Mouse (Mus musculus) naive thymus-derived CD4-positive, alpha-beta T cell, adult 2 months (primary cell): ENCODE measurements around the gene Aktip.

Experiments
- DNase-seq: peaks from one replicate; pipeline ENCODE4 v3.0.0-alpha.2; 2011; ENCODE audit warnings: low read depth

The Aktip gene

DNA sequence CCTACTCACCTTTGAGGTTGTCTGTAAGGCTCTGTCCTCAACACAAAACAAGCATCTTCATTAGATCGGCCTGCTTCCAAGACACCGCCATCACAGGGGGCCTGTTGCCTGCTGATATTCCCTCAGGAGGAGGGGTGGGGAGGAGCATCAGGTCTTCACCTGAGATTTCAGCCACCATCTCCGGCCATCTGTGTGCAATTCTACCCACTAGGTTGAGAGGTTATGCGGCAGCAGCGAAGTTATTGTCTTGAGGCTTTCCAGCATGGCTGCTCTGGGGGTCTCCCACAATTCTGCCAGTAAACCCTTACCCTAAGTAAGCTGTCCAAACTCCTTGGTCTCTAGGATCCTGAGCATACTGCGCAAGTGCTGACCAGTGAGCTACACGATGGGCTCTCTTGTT lies at the start of gene Aktip:
TSS of gene Aktip (minus strand) at position 101 of the 400 bp plus-strand sequence.
- no peak for DNase-seq

DNA sequence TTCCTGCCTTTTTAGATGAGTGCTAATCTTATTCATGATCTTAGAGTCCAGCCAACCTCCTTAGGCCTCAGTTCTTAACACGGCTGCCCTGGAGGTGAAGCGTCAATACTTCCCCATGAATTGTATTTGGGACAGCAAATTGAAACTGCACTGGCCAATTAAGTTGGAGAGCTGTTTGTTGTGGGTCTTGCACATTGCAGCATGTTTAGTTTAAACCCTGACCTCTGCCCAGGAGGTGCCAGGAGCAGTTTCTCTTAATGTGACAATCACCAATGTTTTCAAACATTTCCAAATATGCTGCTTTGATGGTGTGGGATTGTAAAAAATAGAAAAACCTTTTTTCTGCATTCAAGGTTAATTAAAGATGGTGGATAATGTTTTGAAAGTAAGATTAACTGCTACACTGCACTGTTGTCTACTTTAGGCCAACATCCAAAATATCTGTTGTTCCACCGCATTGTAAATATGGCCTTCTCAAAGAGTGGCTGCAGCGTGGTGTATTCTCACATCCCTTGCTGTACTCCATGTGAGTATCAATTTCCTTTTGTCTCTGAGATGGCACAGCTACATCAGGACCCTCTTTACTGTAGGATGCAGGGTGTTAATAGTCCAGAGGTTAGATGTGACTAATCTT lies 46.2 kb upstream of the Aktip start:
- no peak for DNase-seq

DNA sequence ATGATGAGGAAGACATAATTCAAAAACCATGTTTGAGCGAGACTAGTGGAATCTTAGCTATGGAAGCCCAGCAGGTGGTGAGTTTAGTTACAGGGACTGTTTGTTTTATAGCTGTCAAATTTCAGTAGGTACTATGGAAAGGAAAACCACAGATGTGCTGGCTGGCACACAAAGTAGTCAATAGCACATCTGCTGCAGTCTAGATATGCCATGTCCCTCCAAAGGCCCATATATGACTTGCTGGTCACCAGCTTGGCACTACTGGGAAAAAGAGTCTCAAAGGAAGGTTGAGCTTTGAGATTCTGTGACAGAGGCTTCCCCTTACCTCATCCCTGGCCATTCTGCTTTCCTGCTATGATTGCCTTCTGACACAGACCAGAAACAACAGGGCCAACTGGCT lies 42.9 kb upstream of the Aktip start:
- DNase-seq: no peak

DNA sequence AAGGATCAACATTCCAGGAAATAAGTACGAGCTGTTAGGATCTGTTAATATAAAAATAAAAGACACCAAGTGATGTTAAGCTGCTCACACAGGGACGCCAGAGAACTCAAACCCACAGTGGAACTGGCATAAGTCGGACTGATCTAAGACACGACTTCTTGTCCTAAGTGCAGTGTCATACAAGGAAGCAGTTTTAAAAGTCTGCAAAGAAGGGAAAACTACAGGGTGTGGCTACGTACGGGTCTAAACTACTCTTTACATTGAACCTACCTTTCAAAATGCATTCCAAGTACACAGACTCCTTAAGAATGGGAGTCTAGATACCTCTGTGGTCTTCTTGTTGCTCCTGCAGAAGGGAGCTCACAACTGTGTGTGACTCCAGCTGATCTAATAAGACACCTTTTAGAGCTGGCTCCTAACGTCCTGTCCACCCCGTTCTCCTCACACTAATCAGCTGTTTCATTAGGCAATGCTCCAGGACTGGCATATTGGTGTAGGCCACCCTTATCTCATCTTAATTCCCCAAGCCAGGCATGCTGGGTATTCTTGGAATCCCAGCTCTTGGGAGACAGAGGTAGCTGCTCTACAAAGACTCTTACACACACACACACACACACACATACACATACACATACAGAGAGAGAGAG lies 42.2 kb upstream of the Aktip start:
- DNase-seq: no peak

DNA sequence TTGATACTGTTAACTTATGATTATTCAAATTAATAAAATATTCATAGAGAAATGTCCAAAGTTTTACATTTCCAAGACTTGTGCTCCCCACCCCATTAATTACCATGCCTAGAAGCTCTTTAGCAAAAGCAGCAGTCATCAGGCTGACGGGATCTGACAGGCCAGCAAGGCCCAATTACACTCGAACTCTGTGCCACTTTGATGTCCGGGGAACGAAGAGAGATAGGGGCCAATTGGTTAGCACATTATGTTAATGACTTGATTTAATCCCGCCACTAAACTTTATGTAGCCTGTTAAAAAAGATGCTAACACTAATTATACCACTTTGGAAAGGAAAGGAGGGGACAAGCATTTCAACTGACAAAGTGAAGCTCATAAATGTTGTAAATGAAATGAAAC lies 41.6 kb upstream of the Aktip start:
- DNase-seq: no peak

DNA sequence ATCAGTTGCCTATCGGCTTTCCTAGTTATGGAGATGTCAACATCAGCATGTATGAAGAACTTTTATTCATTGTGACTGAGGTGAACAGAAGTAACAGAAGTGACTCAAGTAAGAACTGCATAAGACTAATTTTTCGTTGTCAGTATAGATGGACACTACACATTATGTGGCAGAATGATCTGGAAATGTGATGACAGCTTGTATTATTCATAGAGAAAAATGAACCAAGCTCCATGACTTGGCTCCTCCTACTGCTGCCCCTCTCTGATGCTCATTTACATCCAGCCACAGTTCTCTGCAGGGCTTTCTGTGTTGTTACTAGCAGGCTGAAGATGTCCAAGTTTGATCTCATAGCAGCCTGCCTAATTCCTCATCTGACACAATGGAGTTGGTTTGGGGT lies 37.4 kb upstream of the Aktip start:
- DNase-seq: no peak

DNA sequence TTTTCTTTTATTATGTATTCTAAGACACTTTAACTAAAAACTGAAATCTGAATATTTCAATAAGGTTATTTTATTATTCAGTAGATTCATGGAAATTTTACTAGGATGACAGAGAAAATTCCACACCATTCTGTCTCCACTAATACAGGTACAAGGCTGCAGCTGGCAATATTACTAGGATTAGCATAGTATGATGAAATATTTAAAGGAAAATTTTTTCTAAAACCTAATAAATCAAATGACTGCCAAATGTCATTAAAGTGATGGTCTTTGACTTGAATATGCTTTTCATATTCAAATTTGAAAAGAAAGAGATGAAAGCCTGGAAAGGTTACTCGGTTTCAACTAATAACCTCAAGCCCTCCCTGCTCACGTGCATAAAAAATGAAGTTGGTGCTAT lies 34.3 kb upstream of the Aktip start:
- no peak for DNase-seq

DNA sequence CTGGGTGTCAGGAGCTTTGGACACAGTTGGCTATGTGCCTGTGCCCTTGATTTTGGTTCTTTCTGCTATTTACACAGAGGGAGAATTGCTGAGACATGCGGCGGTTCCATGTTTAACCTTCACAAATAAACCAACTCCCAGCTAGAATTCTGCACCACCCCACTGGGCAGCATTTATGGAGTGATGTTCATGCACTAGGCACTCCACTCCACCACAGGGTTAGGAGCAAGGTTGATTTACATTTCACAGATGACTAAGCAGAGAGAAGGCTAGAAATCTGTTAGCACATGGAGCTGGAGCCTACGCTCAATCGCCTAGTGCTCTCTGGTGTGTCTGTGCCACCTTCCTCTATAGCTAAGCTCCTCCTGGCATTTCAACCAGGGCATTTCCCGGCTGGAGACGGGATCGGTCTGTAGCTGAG lies 27.7 kb upstream of the Aktip start:
- no peak for DNase-seq

DNA sequence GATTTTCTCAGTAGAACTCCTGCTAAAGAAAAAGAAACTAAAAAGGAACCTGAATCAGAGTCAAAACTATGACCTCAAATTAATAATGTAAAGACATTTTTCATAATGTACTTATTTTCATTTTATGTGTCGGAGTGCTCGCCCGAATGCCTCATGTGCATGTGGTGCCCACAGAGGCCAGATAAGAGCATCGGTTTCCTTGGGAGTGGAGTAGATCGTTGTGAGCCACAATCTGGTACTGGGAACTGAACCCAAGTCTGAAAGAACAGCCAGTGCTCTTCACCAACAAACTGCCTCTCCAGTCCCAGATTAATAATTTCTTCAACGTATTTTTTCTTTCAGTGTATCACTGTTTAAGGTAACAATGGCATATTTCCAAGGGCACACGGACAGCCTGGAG lies 24.5 kb upstream of the Aktip start:
- DNase-seq: no peak

DNA sequence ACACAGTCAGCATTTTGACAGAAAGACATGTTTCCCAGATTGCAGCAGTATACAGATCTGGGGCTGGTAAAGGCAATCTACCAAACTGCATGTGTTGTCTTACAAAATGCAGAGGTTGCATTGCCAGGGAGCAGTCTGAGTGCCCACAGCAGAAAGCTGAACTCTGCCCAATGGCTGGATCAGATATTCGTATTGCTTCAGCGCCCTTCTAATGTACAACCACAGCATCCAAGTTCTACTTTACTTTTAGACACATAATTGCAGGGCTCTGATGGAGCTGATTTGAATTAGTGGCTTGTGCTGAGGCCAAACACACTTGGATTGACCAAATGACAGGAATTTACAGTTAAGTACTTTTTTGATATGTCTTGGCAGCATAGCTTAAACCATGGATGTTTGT lies 22.1 kb upstream of the Aktip start:
- no peak for DNase-seq

DNA sequence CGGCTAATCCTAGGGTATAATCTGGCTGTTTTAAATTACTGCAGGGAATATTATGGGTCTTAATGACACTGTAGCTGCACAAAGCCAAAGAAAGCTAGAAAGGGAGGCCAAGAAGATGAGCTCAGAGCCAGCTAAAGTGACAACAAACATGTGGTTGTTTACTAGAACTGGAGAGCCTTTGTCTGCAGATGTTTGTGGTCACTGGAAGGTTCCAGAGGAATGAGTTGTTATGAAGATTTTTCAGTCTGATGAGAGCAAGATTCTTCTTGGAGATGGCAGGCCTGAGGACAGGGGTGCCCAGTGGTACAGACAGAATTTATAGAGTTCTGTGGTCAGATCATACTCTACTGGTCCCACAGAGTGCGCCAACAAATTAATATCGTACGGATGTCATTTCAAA lies 18.5 kb upstream of the Aktip start:
- no peak for DNase-seq

DNA sequence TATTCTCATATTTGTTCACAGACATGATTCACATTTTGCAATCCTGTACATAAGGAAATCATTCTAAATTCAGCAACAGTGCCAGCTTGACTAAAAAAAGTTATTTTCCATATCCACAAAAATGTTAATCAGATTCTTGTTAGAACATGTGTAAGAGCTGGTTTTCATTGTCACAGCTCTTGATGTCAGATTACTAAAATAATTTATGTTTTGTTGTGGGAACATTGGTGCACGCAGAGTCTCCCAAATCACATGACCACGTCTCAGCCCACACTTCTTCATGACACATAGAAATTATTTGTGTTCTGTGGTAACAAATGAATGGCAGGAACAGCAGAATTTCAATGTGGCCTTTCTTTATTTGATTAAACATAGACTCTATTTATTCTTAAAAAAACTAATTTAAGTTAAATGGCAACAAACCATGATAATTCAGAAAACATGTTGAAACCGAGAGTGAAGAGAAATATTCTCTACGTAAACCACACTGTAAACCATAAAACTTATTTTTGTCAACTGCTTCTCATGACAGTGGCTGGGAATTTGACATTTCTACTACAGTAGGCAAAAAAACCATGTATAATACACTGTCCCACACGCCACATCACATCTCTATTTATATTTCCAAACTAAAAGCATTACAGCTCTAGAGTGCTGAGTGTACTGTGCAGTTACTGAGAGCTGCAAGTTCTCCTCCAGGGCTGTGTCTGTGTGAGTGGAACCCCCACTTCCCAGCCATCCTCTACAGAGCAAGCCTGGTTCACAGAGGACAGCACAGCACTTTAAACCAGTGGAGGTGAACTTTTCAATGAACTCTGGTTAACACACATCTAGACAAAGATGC lies 17.5 kb upstream of the Aktip start:
- no peak for DNase-seq

DNA sequence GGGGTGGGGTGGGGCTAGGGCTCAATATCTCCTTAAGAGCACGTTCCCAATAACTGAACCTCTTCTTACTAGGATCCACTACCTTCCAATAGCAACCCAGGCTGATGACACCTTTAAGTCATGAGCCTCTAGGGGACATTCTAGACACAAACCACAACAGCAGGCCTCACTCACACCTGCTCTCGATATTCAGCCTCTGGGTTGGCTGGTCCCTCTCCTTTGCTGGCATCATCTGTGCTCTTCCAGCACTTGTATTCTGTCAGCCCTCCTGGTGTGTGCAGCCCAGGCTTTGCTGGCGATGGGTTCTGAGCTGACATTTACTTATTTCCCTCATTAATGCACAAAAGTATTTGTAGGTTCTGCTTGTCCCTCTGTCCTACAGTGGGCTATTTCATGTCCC lies 14.5 kb upstream of the Aktip start:
- no peak for DNase-seq

DNA sequence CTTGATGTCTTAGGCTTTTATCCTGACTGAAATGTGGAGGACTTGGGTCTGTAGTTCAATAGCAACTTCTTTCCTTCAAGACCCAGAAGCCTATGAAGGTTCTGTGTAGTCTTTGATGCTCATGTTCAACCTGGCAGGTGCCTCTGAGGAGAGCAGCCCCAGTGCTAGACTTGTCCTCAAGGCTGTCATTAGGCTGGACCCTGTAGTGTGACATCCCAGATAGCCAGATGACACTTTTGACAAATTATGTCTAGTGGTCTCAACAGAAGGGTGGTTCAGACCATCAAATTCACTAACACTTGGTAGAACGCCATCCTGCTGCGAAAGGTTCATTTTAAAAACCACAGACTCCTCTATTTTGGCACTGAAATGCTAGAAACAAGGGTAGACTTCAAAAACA lies 13.2 kb upstream of the Aktip start:
- DNase-seq: no peak

DNA sequence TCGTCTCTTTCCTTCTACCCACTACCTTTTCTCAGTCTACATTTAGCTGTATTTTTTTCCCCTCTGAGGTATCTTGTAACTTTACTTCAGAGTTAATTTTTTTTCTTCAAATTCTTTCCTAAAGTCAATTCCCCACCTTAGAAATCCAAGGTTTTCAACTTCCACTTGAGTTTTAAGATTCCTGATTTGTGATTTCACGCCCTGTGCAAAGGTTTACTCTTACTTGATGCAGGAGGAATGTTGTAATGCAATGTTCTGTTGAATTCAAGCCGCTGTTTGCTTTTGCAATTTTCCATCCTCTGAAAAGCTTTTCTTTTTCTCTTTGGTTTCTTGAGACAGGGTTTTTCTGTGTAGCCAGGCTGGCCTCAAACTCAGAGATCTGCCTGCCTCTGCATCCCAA lies 9.9 kb upstream of the Aktip start:
- no peak for DNase-seq

DNA sequence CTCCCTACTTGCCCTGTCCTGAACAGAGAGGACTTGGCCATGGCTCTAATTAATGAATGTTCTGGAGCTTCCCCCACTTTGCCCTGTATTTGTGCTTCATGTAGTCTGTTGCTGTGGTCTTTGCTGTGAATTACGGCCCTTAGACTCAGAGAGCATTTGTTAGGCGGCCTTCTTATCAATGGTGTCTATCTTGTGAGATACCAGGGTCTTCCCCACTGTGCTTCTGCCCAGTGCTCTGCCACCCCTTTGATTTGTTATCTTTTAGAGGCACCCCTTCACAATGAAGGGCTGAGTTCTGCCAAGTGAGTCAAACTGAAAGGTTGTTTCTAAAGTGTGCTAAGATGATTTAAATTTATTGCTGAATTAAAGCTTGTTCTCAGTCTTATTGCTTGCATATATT lies 7.9 kb upstream of the Aktip start:
- DNase-seq: no peak

DNA sequence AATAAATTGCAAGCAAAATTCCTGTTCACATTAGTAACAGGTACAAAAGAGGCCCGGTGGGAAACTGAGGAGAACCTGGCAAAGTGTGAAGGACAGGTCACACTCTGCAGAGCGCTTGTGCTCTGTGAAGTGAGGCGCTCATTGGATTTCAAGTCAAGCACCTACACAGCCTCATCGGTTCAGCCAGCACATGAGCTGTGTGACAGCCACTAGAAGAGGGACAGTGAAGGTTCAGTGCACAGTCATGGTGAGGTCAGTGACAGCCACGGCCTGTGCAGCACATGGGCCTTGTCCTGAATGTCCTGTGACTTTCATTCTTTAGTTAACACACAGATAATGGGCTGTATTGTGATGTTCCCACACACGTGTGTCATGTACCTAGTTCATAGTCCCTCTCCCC lies 6.1 kb upstream of the Aktip start:
- DNase-seq: no peak

DNA sequence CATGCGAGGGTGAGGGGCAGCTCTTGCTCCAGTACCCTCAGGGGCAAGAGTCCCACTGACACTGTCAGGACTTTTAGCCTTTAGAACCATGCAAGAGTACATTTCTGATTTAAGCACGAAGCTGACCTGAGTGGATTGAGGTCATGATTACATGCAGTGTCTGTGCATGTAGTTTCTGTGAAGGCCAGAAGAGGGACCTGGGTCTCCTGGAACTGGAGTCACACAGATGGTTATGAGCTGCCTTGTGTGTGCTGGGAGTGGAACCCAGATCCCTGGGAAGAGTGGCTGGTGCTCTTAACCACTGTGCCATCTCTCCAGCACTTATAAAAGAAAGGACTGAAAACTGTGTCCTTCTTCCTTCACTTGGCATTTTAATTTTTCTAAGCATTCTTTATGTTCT lies 1.4 kb upstream of the Aktip start:
- DNase-seq: no peak

DNA sequence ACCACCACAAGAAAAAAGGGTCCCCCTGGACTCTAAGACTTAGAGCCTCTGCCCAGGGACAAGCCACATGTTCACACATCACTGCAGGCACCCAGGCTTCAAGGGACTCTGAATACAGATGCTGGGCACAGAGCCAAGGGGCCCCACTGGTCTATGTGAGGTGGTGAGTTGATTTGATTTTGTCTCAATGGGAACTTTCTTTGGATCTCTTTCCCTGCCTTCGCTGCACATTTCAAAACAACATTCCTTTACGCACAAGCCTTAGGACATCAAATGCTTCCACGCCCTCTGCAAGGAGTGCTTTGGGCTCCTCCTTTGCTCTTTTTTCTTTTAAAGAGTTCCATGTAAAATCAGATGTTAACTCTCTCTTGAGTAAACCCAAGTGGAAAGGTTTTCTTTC lies 1.7 kb downstream of the Aktip start:
- DNase-seq: peak; percentile 7

DNA sequence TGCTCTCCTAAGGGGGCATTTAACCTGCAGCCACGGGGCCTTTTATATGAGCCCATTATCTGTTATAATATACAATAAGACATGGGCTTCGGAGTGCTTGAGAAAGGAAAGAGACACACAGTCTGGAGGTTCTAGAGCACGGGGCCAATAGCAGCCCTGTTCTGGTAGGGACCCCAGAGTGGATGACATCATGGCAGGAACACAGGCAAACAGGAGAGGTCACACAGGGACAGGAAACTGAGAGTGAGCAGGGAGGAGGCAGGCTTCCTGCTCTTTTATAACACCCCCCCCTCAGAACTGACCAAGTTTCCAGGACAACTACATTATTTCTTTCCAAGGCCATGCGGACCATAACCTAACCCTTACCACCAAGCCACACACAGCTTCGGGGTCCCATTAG lies 2.5 kb downstream of the Aktip start:
- peak; percentile 25 for DNase-seq

DNA sequence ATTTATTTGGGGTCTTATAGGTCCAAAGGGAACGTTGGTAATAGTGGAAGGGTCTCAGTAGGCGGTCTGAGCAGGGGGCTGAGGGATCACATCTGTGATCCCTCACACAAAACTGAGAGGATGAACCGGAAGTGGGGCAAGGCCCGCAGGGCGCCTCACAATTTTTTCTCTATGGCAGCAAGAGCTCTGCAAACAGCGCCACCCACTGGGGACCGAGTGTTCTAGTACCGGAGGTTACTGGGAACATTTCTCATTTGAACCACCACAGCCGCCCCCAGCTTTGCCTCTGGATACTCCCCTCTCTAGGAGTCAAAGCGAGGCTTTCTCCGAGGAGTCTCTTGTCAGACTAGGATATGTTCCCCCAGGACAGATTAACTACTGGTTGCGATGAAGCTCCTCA lies 3.1 kb downstream of the Aktip start:
- DNase-seq: peak; percentile 3

DNA sequence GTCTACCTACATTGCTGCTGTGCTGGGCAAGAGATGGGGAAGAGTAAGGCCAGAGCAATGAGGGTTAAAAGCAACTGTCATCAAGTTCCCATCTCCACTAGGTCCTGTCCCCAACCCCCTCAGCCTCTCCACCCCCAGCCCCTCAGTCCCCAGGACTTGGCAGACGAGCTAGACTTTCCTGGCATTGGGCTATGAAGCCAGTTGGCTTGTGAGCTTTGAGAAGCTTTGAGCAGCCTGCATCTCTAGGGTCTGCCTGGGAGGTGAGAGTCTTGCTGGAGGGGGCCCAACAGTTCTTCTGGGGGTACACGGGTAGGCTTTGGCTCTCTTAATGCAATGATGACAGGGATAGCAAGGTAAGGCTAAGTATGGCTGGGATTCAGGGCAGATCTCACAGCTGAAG lies 5.7 kb downstream of the Aktip start:
- DNase-seq: no peak

DNA sequence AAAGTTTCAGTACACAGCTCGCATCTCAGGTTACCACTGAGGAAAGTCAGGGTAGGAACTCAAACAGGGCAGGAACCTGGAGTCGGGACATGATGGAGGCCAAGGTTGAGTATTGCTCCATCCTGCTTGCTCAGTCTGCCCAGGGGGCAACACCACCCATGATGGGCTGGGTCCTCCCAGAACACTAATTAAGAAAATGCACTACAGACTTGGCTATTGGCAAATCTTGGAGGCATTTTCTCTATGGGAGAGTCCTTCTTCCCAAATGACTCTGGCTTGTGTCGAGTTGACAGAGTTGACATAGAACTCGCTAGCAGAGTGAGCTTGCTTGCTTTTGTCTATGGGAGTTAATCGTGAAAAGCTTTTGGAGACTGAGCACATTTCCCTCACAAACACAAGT lies 6.8 kb downstream of the Aktip start:
- DNase-seq: no peak
